In genomic region chr17:34096497-34097010, GRCm38 (mm10) we compare ENCODE assay signal across 17 mouse cellular contexts. TPM values are rescaled to one million over a fixed set of nuclear protein-coding genes. Genes with fewer than 3 reads are reported as not detected.
"Had no signal": no experiment of that assay in that cellular context is flagged by ENCODE, and none has a peak within 500 bp of the region (broad histone marks: within the 10 kb centered on the region; RNA-seq: fewer than 3 reads in every experiment).

No protein-coding gene starts in this region.

- ATAC-seq: liver, postnatal 0 days; midbrain, embryonic 13.5 days had no signal

- H3K4me1 ChIP-seq: neural tube, embryonic 12.5 days had no signal

- DNase-seq: kidney, postnatal 25 days; liver; liver, embryonic 13.5 days; liver, postnatal 0 days; lung, postnatal 14 days; retina, postnatal 1 day; right cerebral cortex, postnatal 4 days; spleen, adult 18-20 months; thymus, adult 18-20 months; thymus, postnatal 14 days had no signal

- H3K9me3 ChIP-seq: limb, embryonic 12.5 days; liver, embryonic 13.5 days; lung, embryonic 15.5 days; midbrain, embryonic 13.5 days; neural tube, embryonic 12.5 days had no signal

- H3K36me3 ChIP-seq: limb, embryonic 12.5 days; liver, embryonic 13.5 days; lung, embryonic 15.5 days; midbrain, embryonic 13.5 days; neural tube, embryonic 12.5 days had no signal

- H3K27me3 ChIP-seq: midbrain, embryonic 13.5 days; neural tube, embryonic 12.5 days had no signal

- H3K4me3 ChIP-seq: limb, embryonic 12.5 days; liver, embryonic 13.5 days; lung, embryonic 15.5 days; midbrain, embryonic 13.5 days; myocyte; neural tube, embryonic 12.5 days had no signal

RNA-seq across cellular contexts. Expression of gene H2-Oa, which starts 4.4 kb away (rescaled TPM):
- total RNA-seq: layer of hippocampus, adult 18-20 months had no signal
- polyA plus RNA-seq: midbrain, embryonic 13.5 days had no signal

RNA-seq across cellular contexts. Expression of gene H2-DMb2, which starts 46.6 kb away (rescaled TPM):
- total RNA-seq: layer of hippocampus, postnatal 10 days had no signal
- polyA plus RNA-seq: myocyte had no signal

RNA-seq across cellular contexts. Expression of gene H2-DMb1, which starts 56.3 kb away (rescaled TPM):
- polyA plus RNA-seq: myocyte had no signal
